Mouse (Mus musculus) CH12.LX (cell line): ENCODE results near the gene Lix1.

ENCODE experiments used
- CHD2 ChIP-seq: IDR thresholded peaks from 2 replicates; pipeline ENCODE4 v1.6.1; 2011; ENCODE audit warnings: low read length, improper control_type of control experiment
- CTCF ChIP-seq, 2 experiments: IDR thresholded peaks in 1 of 2; conservative IDR thresholded peaks in 1 of 2; 2 replicates each; pipeline ENCODE4 v1.5.1; 2011 to 2012; ENCODE audit warnings: low read depth in 2 of 2, low read length in 2 of 2, improper control_type of control experiment in 1 of 2, inconsistent platforms in 1 of 2, mild to moderate bottlenecking in 1 of 2, moderate library complexity in 1 of 2
- ETS1 ChIP-seq: conservative IDR thresholded peaks from 2 replicates; pipeline ENCODE4 v1.6.1; 2012; ENCODE audit warnings: low read depth, mild to moderate bottlenecking, inconsistent platforms, low read length, improper control_type of control experiment, moderate library complexity
- JUND ChIP-seq: conservative IDR thresholded peaks from 2 replicates; pipeline ENCODE4 v1.6.1; 2011; ENCODE audit warnings: low read depth, low read length, improper control_type of control experiment
- POLR2A ChIP-seq: IDR thresholded peaks from 2 replicates; pipeline ENCODE4 v1.6.1; 2011; ENCODE audit warnings: low read depth, mild to moderate bottlenecking, improper control_type of control experiment, low read length
- ZMIZ1 ChIP-seq: IDR thresholded peaks from 2 replicates; pipeline ENCODE4 v1.6.1; 2012; ENCODE audit warnings: low read depth, mild to moderate bottlenecking, inconsistent platforms, low read length, improper control_type of control experiment

- TF ChIP-seq CTCF (conservative IDR thresholded peaks at IDR 0.05 in 1 of 2, IDR thresholded peaks at IDR 0.05 in 1 of 2; ENCODE audit: low read depth in 2 of 2, low read length in 2 of 2), result peak in 1 of 2 experiments; percentile 88; a peak in 3 of 4 replicates
- TF ChIP-seq JUND, result no peak
- TF ChIP-seq CHD2, result no peak
- no peak for TF ChIP-seq POLR2A
- no peak for TF ChIP-seq ZMIZ1
- TF ChIP-seq ETS1, result no peak
Measured at GRCm38 (mm10) chr17:17402222-17403004, at the start of gene Lix1.
